Mouse (Mus musculus): ENCODE results near the gene Kctd13. TPM values are rescaled to one million over a fixed set of nuclear protein-coding genes. Genes with fewer than 3 reads are reported as not detected.

The Kctd13 gene
- 3.4 and 4.0 TPM in 2 replicates for polyA plus RNA-seq (2012; rRNA removed)

GRCm38 (mm10) chr7:126928384-126929037 lies at the start of gene Kctd13:
Gene Kctd13 (plus strand): TSS chr7:126928879.

DNA sequence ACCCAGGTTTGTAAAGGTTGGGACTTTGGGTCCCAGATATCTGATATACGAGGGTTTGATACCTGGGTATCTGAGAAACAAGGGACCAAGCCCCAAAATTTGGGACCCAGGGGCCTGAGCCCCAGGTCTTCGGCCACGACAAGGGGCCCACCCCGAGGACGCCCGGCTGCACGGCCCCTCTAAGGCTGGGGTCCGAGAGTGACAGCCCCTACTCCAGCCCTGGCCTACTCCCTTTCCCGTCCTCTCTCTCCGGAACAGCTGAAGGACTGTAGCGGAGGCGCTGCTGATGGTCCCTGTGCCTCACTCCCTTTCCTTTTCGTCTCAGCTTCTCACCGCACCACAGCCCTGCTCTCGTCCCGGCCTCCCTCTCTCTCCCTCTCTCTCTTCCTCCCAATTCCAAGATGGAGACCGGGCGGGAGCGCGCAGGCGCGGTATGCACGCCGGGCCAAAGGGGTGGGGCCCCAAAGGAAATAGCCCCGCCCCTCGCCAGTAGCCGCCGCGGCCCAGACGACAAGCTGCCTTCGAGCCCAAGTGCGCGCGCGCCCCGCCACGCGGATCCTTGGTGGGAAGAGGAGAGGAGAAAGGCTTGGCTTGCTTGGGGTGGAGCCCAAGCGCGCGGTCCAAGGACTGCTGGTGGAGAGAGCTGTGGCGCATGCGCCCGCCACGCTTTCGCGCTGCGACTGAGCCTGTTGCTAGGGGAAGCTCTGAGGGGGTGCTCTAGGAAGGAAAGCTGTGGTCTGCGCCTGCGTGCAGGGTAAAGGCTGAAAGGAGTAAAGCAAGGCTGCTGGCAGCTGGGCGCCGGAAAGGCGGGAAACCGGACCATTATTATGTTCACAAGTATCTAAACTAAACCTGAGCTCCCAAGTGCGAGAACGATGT lies 44.2 kb upstream of the Kctd13 start, which contains the start of gene Taok2:
Gene Taok2, minus strand, starts transcription at position 418 of the 879 bp plus-strand sequence.

GRCm38 (mm10) chr7:126922624-126923060 lies 6.0 kb upstream of the Kctd13 start, which contains the start of gene Tmem219:
Gene Tmem219 (minus strand): TSS chr7:126922917.

GRCm38 (mm10) chr7:126949403-126949792 lies 20.7 kb downstream of the Kctd13 start, which contains the start of gene Asphd1:
Gene Asphd1 (minus strand): TSS chr7:126949582.

GRCm38 (mm10) chr7:126949793-126950646 lies 21.3 kb downstream of the Kctd13 start, which contains the start of gene Sez6l2:
Gene Sez6l2 (plus strand): TSS chr7:126950563.

GRCm38 (mm10) chr7:126975893-126975949 lies 47.0 kb downstream of the Kctd13 start, which contains the start of gene Cdipt:
Gene Cdipt (plus strand): TSS chr7:126975914.

GRCm38 (mm10) chr7:126975950-126976866 lies 47.5 kb downstream of the Kctd13 start, which contains the start of gene Cdiptos:
Gene Cdiptos (minus strand): TSS chr7:126976098.

Other genes with a start within 250 kb of the Kctd13 start
- gene Bola2, start 233.5 kb upstream of the Kctd13 start, polyA plus RNA-seq (2012; rRNA removed), result 25.7 and 39.5 TPM in 2 replicates
- gene Slx1b, start 233.1 kb upstream of the Kctd13 start, polyA plus RNA-seq (2012; rRNA removed), result 5.9 and 7.2 TPM in 2 replicates
- gene Coro1a, start 221.1 kb upstream of the Kctd13 start, polyA plus RNA-seq (2012; rRNA removed), result 105 and 119 TPM in 2 replicates
- gene Mapk3, start 169.3 kb upstream of the Kctd13 start, polyA plus RNA-seq (2012; rRNA removed), result 44.6 and 47.3 TPM in 2 replicates
- gene Gdpd3, start 162.5 kb upstream of the Kctd13 start, polyA plus RNA-seq (2012; rRNA removed), result 3.1 and 4.0 TPM in 2 replicates
- 84.2 and 96.1 TPM in 2 replicates for gene Ypel3, start 151.9 kb upstream of the Kctd13 start, polyA plus RNA-seq (2012; rRNA removed)
- 1.6 TPM in 2 replicates for gene Tbx6, start 147.4 kb upstream of the Kctd13 start, polyA plus RNA-seq (2012; rRNA removed)
- gene Ppp4c, start 136.4 kb upstream of the Kctd13 start, polyA plus RNA-seq (2012; rRNA removed), result 70.6 and 72.5 TPM in 2 replicates
- gene Fam57b, start 131.2 kb upstream of the Kctd13 start, polyA plus RNA-seq (2012; rRNA removed), result 0.75 and 1.6 TPM in 2 replicates
- not detected in 2 replicates for gene 4930451I11Rik, start 97.2 kb upstream of the Kctd13 start, polyA plus RNA-seq (2012; rRNA removed)
- 0.04 TPM in 1 of 2 replicates, not detected in the other for gene Doc2a, start 81.5 kb upstream of the Kctd13 start, polyA plus RNA-seq (2012; rRNA removed)
- 17.7 and 24.2 TPM in 2 replicates for gene Hirip3, start 66.9 kb upstream of the Kctd13 start, polyA plus RNA-seq (2012; rRNA removed)
- 14.5 and 14.8 TPM in 2 replicates for gene Ino80e, start 66.5 kb upstream of the Kctd13 start, polyA plus RNA-seq (2012; rRNA removed)
- 18.4 and 21.2 TPM in 2 replicates for gene Taok2, start 44.2 kb upstream of the Kctd13 start, polyA plus RNA-seq (2012; rRNA removed)
- gene Tmem219, start 6.0 kb upstream of the Kctd13 start, polyA plus RNA-seq (2012; rRNA removed), result 28.3 and 30.3 TPM in 2 replicates
- 0.02 TPM in 1 of 2 replicates, not detected in the other for gene Asphd1, start 20.7 kb downstream of the Kctd13 start, polyA plus RNA-seq (2012; rRNA removed)
- gene Sez6l2, start 21.7 kb downstream of the Kctd13 start, polyA plus RNA-seq (2012; rRNA removed), result 0.23 and 0.40 TPM in 2 replicates
- gene Cdipt, start 47.0 kb downstream of the Kctd13 start, polyA plus RNA-seq (2012; rRNA removed), result 38.9 and 41.3 TPM in 2 replicates
- 0.34 and 0.47 TPM in 2 replicates for gene Cdiptos, start 47.2 kb downstream of the Kctd13 start, polyA plus RNA-seq (2012; rRNA removed)
- gene Mvp, start 85.7 kb downstream of the Kctd13 start, polyA plus RNA-seq (2012; rRNA removed), result 7.8 and 7.9 TPM in 2 replicates
- 0.34 and 0.50 TPM in 2 replicates for gene Pagr1b, start 87.6 kb downstream of the Kctd13 start, polyA plus RNA-seq (2012; rRNA removed)
- gene Pagr1a, start 88.5 kb downstream of the Kctd13 start, polyA plus RNA-seq (2012; rRNA removed), result 4.9 and 5.2 TPM in 2 replicates
- gene Gm42742, start 92.2 kb downstream of the Kctd13 start, polyA plus RNA-seq (2012; rRNA removed), result 13.2 and 14.1 TPM in 2 replicates
- 0.04 and 0.45 TPM in 2 replicates for gene Prrt2, start 92.3 kb downstream of the Kctd13 start, polyA plus RNA-seq (2012; rRNA removed)
- gene Maz, start 98.2 kb downstream of the Kctd13 start, polyA plus RNA-seq (2012; rRNA removed), result 55.9 and 64.1 TPM in 2 replicates
- gene Kif22, start 113.6 kb downstream of the Kctd13 start, polyA plus RNA-seq (2012; rRNA removed), result 28.1 and 30.9 TPM in 2 replicates
- 0.16 and 0.40 TPM in 2 replicates for gene Zg16, start 158.4 kb downstream of the Kctd13 start, polyA plus RNA-seq (2012; rRNA removed)
- gene AI467606, start 162.5 kb downstream of the Kctd13 start, polyA plus RNA-seq (2012; rRNA removed), result 7.9 and 8.3 TPM in 2 replicates
- 117 and 124 TPM in 2 replicates for gene Qprt, start 193.3 kb downstream of the Kctd13 start, polyA plus RNA-seq (2012; rRNA removed)
- gene Spn, start 208.9 kb downstream of the Kctd13 start, polyA plus RNA-seq (2012; rRNA removed), result 6.8 and 8.5 TPM in 2 replicates

Data from liver, embryonic 18 days (tissue).